Mouse (Mus musculus): ENCODE data around the gene Tdrd5. TPM values are rescaled to one million over a fixed set of nuclear protein-coding genes. Genes with fewer than 3 reads are reported as not detected.
"Not testable (repeated sequence)": the region's sequence is repeated elsewhere in the genome, so short reads cannot be mapped to it uniquely, and the experiment has no call there.

The Tdrd5 gene
- polyA plus RNA-seq, 1 experiment = 2.8 TPM

- TF ChIP-seq CTCF (conservative IDR thresholded peaks at IDR 0.05; ENCODE audit: insufficient read depth, insufficient read length, low read depth, low read length) = no peak
- H3K36me3 ChIP-seq (ENCODE audit: control insufficient read depth, insufficient read depth, low read length) = no peaks in the 10 kb centered on the region
- DNase-seq = no peak
Measured at GRCm38 (mm10) chr1:156323126-156323525, 19.7 kb upstream of the Tdrd5 start.

GRCm38 (mm10) chr1:156310630-156311029 is 7.2 kb upstream of the Tdrd5 start, which contains the start of gene Nphs2:
Nphs2 (plus strand) TSS chr1:156310727.
- no peak for DNase-seq
- WGBS = 7% methylated on average over 29 of the region's 29 CpGs
- TF ChIP-seq POLR2A (IDR thresholded peaks at IDR 0.05; ENCODE audit: low read depth, low read length) (no peak), CTCF (conservative IDR thresholded peaks at IDR 0.05; ENCODE audit: insufficient read depth, insufficient read length, low read depth, low read length) (no peak)
- Histone ChIP-seq H3K36me3 (ENCODE audit: control insufficient read depth, insufficient read depth, low read length) (no peaks in the 10 kb centered on the region), H3K27me3 (replicated peaks; ENCODE audit: control insufficient read depth, insufficient read depth, low read length) (no peaks in the 10 kb centered on the region), H3K4me3 (ENCODE audit: insufficient read depth, low read depth, low read length) (no peak within 1 kb of the TSS), H3K27ac (ENCODE audit: insufficient read depth, low read depth, low read length) (no peak within 1 kb of the TSS), H3K4me1 (ENCODE audit: control insufficient read depth, insufficient read depth, low read length) (no peaks in the 10 kb centered on the region)

More at GRCm38 (mm10) chr1:156323126-156323525, 19.7 kb upstream of the Tdrd5 start:
- WGBS = 85% methylated on average over 9 of the region's 9 CpGs
- Histone ChIP-seq H3K27me3 (replicated peaks; ENCODE audit: control insufficient read depth, insufficient read depth, low read length) (no peaks in the 10 kb centered on the region), H3K4me3 (ENCODE audit: insufficient read depth, low read depth, low read length) (no peak overlapping the region), H3K27ac (ENCODE audit: insufficient read depth, low read depth, low read length) (no peak overlapping the region), H3K4me1 (ENCODE audit: control insufficient read depth, insufficient read depth, low read length) (no peaks in the 10 kb centered on the region)

- no peak for DNase-seq
- Histone ChIP-seq H3K27ac (ENCODE audit: insufficient read depth, low read depth, low read length) (no peak overlapping the region; the same call in 1 of the 2 replicates), H3K27me3 (replicated peaks; ENCODE audit: control insufficient read depth, insufficient read depth, low read length) (peaks cover under 1% of the 10 kb centered on the region), H3K4me1 (ENCODE audit: control insufficient read depth, insufficient read depth, low read length) (no peaks in the 10 kb centered on the region), H3K36me3 (ENCODE audit: control insufficient read depth, insufficient read depth, low read length) (no peaks in the 10 kb centered on the region), H3K4me3 (ENCODE audit: insufficient read depth, low read depth, low read length) (no peak overlapping the region)
- TF ChIP-seq POLR2A (IDR thresholded peaks at IDR 0.05; ENCODE audit: low read depth, low read length) = no peak
- no peak for TF ChIP-seq CTCF (conservative IDR thresholded peaks at IDR 0.05; ENCODE audit: insufficient read depth, insufficient read length, low read depth, low read length)
- WGBS = 71% methylated on average over 1 of the region's 1 CpGs
Measured at GRCm38 (mm10) chr1:156308595-156308994, 5.1 kb upstream of the Tdrd5 start.

- TF ChIP-seq CTCF (conservative IDR thresholded peaks at IDR 0.05; ENCODE audit: insufficient read depth, insufficient read length, low read depth, low read length) = no peak
- TF ChIP-seq POLR2A (IDR thresholded peaks at IDR 0.05; ENCODE audit: low read depth, low read length) = no peak
- Histone ChIP-seq H3K4me3 (ENCODE audit: insufficient read depth, low read depth, low read length) (no peak overlapping the region), H3K4me1 (ENCODE audit: control insufficient read depth, insufficient read depth, low read length) (no peaks in the 10 kb centered on the region), H3K27me3 (replicated peaks; ENCODE audit: control insufficient read depth, insufficient read depth, low read length) (no peaks in the 10 kb centered on the region), H3K36me3 (ENCODE audit: control insufficient read depth, insufficient read depth, low read length) (no peaks in the 10 kb centered on the region), H3K27ac (ENCODE audit: insufficient read depth, low read depth, low read length) (no peak overlapping the region)
- DNase-seq = no peak
- 94% methylated on average over 6 of the region's 6 CpGs for WGBS
Measured at GRCm38 (mm10) chr1:156290016-156290415, 13.4 kb downstream of the Tdrd5 start.

GRCm38 (mm10) chr1:156289222-156289587 is 14.3 kb downstream of the Tdrd5 start:
- H3K27ac ChIP-seq (ENCODE audit: insufficient read depth, low read depth, low read length); H3K4me3 ChIP-seq (ENCODE audit: insufficient read depth, low read depth, low read length); H3K36me3 ChIP-seq (ENCODE audit: control insufficient read depth, insufficient read depth, low read length); DNase-seq; H3K4me1 ChIP-seq (ENCODE audit: control insufficient read depth, insufficient read depth, low read length); H3K27me3 ChIP-seq (replicated peaks; ENCODE audit: control insufficient read depth, insufficient read depth, low read length): not testable (repeated sequence)
- WGBS = 71% methylated on average over 10 of the region's 10 CpGs

- Histone ChIP-seq H3K4me1 (ENCODE audit: control insufficient read depth, insufficient read depth, low read length) (no peaks in the 10 kb centered on the region), H3K27me3 (replicated peaks; ENCODE audit: control insufficient read depth, insufficient read depth, low read length) (no peaks in the 10 kb centered on the region), H3K36me3 (ENCODE audit: control insufficient read depth, insufficient read depth, low read length) (no peaks in the 10 kb centered on the region), H3K4me3 (ENCODE audit: insufficient read depth, low read depth, low read length) (no peak overlapping the region), H3K27ac (ENCODE audit: insufficient read depth, low read depth, low read length) (no peak overlapping the region)
- no peak for DNase-seq
- WGBS = 72% methylated on average over 9 of the region's 9 CpGs
- TF ChIP-seq CTCF (conservative IDR thresholded peaks at IDR 0.05; ENCODE audit: insufficient read depth, insufficient read length, low read depth, low read length) (no peak), POLR2A (IDR thresholded peaks at IDR 0.05; ENCODE audit: low read depth, low read length) (no peak)
Measured at GRCm38 (mm10) chr1:156288556-156289221, 14.8 kb downstream of the Tdrd5 start.

- Histone ChIP-seq H3K4me1 (ENCODE audit: control insufficient read depth, insufficient read depth, low read length) (no peaks in the 10 kb centered on the region), H3K4me3 (ENCODE audit: insufficient read depth, low read depth, low read length) (no peak overlapping the region), H3K36me3 (ENCODE audit: control insufficient read depth, insufficient read depth, low read length) (no peaks in the 10 kb centered on the region), H3K27ac (ENCODE audit: insufficient read depth, low read depth, low read length) (no peak overlapping the region), H3K27me3 (replicated peaks; ENCODE audit: control insufficient read depth, insufficient read depth, low read length) (no peaks in the 10 kb centered on the region)
- no peak for DNase-seq
- WGBS = 79% methylated on average over 5 of the region's 5 CpGs
- TF ChIP-seq POLR2A (IDR thresholded peaks at IDR 0.05; ENCODE audit: low read depth, low read length) = no peak
- TF ChIP-seq CTCF (conservative IDR thresholded peaks at IDR 0.05; ENCODE audit: insufficient read depth, insufficient read length, low read depth, low read length) = no peak
Measured at GRCm38 (mm10) chr1:156285541-156285896, 17.9 kb downstream of the Tdrd5 start.
